Mouse (Mus musculus): ENCODE results near the gene Trem3. TPM values are rescaled to one million over a fixed set of nuclear protein-coding genes. Genes with fewer than 3 reads are reported as not detected.
A peak's percentile ranks its signal among the peaks of the same experiment; 100 is the strongest.

The Trem3 gene
- total RNA-seq (2021): not detected
- long read RNA-seq, experiment 1: 0 reads
- long read RNA-seq, experiment 2: 0 reads

GRCm38 (mm10) chr17:48247221-48247928, at the start of gene Trem3:
Trem3 (plus strand) TSS chr17:48247777.
- DNase-seq (ENCODE audit: low spot score in 2 of 2): no peak

GRCm38 (mm10) chr17:48203086-48203485, 44.5 kb upstream of the Trem3 start:
- DNase-seq (ENCODE audit: low spot score in 2 of 2): no peak

- no peak for DNase-seq (ENCODE audit: low spot score in 2 of 2)
Observed at GRCm38 (mm10) chr17:48212596-48212995, 35.0 kb upstream of the Trem3 start.

- no peak for DNase-seq (ENCODE audit: low spot score in 2 of 2)
Observed at GRCm38 (mm10) chr17:48213511-48213910, 34.1 kb upstream of the Trem3 start.

- no peak for DNase-seq (ENCODE audit: low spot score in 2 of 2)
Observed at GRCm38 (mm10) chr17:48215429-48215828, 32.1 kb upstream of the Trem3 start.

- DNase-seq (ENCODE audit: low spot score in 2 of 2): no peak
Observed at GRCm38 (mm10) chr17:48230680-48231079, 16.9 kb upstream of the Trem3 start.

GRCm38 (mm10) chr17:48232518-48232917, 15.1 kb upstream of the Trem3 start, which contains the start of gene Trem1:
Trem1 (plus strand) TSS chr17:48232768.
- no peak for DNase-seq (ENCODE audit: low spot score in 2 of 2)

GRCm38 (mm10) chr17:48233789-48234188, 13.8 kb upstream of the Trem3 start:
- DNase-seq (ENCODE audit: low spot score in 2 of 2): no peak

- DNase-seq (ENCODE audit: low spot score in 2 of 2): no peak
Observed at GRCm38 (mm10) chr17:48234550-48234949, 13.0 kb upstream of the Trem3 start.

- DNase-seq (ENCODE audit: low spot score in 2 of 2): no peak
Observed at GRCm38 (mm10) chr17:48235773-48236370, 11.7 kb upstream of the Trem3 start.

GRCm38 (mm10) chr17:48237621-48238020, 10.0 kb upstream of the Trem3 start:
- no peak for DNase-seq (ENCODE audit: low spot score in 2 of 2)

GRCm38 (mm10) chr17:48249039-48249438, 1.5 kb downstream of the Trem3 start:
- DNase-seq (ENCODE audit: low spot score in 2 of 2): peak in 1 of 2 experiments; percentile 43

GRCm38 (mm10) chr17:48249501-48249900, 1.9 kb downstream of the Trem3 start:
- no peak for DNase-seq (ENCODE audit: low spot score in 2 of 2)

- no peak for DNase-seq (ENCODE audit: low spot score in 2 of 2)
Observed at GRCm38 (mm10) chr17:48250631-48251030, 3.1 kb downstream of the Trem3 start.

GRCm38 (mm10) chr17:48256575-48256974, 9.0 kb downstream of the Trem3 start:
- DNase-seq (ENCODE audit: low spot score in 2 of 2): no peak

- DNase-seq (ENCODE audit: low spot score in 2 of 2): no peak
Observed at GRCm38 (mm10) chr17:48261868-48262267, 14.3 kb downstream of the Trem3 start.

- no peak for DNase-seq (ENCODE audit: low spot score in 2 of 2)
Observed at GRCm38 (mm10) chr17:48263741-48264362, 16.3 kb downstream of the Trem3 start, which contains the start of gene Treml4. Treml4 (plus strand) TSS chr17:48264295.

GRCm38 (mm10) chr17:48264662-48265061, 17.1 kb downstream of the Trem3 start:
- no peak for DNase-seq (ENCODE audit: low spot score in 2 of 2)

GRCm38 (mm10) chr17:48266138-48266537, 18.6 kb downstream of the Trem3 start:
- no peak for DNase-seq (ENCODE audit: low spot score in 2 of 2)

GRCm38 (mm10) chr17:48266610-48267304, 19.2 kb downstream of the Trem3 start:
- DNase-seq (ENCODE audit: low spot score in 2 of 2): no peak

GRCm38 (mm10) chr17:48267591-48267990, 20.0 kb downstream of the Trem3 start:
- DNase-seq (ENCODE audit: low spot score in 2 of 2): no peak

GRCm38 (mm10) chr17:48268276-48268675, 20.7 kb downstream of the Trem3 start:
- DNase-seq (ENCODE audit: low spot score in 2 of 2): no peak
